Mouse (Mus musculus) midbrain, embryonic 11.5 days (tissue): Measurements from ENCODE around the gene Tpsg1. TPM values are rescaled to one million over a fixed set of nuclear protein-coding genes. Genes with fewer than 3 reads are reported as not detected.

Source experiments
- ATAC-seq: fragments of 200-750 bp; cut with Nextera tagmentation; 2 replicates; pipeline ENCODE4 v1.8.0; 2017; ENCODE audit warnings: moderate TSS enrichment, moderate library complexity; ENCODE audit not compliant: low FRiP score
- DNase-seq: peaks from one replicate; pipeline ENCODE4 v3.0.0; 2015; ENCODE audit warnings: low spot score; ENCODE audit errors: missing footprints
- H3K27ac ChIP-seq: fragments of 300-500 bp; sonication (generic); 2 replicates; pipeline ENCODE4 v1.5.1; 2014; ENCODE audit warnings: low read depth, low read length
- H3K27me3 ChIP-seq: fragments of 300-500 bp; sonication (generic); 2 replicates; pipeline ENCODE4 v1.6.1; 2014; ENCODE audit warnings: mild to moderate bottlenecking, low read length, moderate library complexity, mixed read lengths; ENCODE audit not compliant: control insufficient read depth, insufficient read depth
- H3K36me3 ChIP-seq: fragments of 300-500 bp; sonication (generic); 2 replicates; pipeline ENCODE4 v1.6.1; 2014; ENCODE audit warnings: mild to moderate bottlenecking, low read length, moderate library complexity, mixed read lengths; ENCODE audit not compliant: control insufficient read depth, insufficient read depth
- H3K4me1 ChIP-seq: fragments of 300-500 bp; sonication (generic); 2 replicates; pipeline ENCODE4 v1.6.1; 2014; ENCODE audit warnings: low read length; ENCODE audit not compliant: control insufficient read depth, insufficient read depth
- H3K4me2 ChIP-seq: fragments of 300-500 bp; sonication (generic); 2 replicates; pipeline ENCODE4 v1.6.1; 2014; ENCODE audit warnings: mild to moderate bottlenecking, moderate library complexity
- H3K4me3 ChIP-seq: fragments of 300-500 bp; sonication (generic); 2 replicates; pipeline ENCODE4 v1.5.1; 2014; ENCODE audit warnings: low read depth, low read length
- H3K9ac ChIP-seq: fragments of 300-500 bp; sonication (generic); 2 replicates; pipeline ENCODE4 v1.6.1; 2014; ENCODE audit warnings: low read length
- H3K9me3 ChIP-seq: fragments of 300-500 bp; sonication (generic); 2 replicates; pipeline ENCODE4 v1.6.1; 2016; ENCODE audit warnings: low read length; ENCODE audit not compliant: control insufficient read depth
- WGBS: fragments of 180-500 bp; shearing (Covaris S2); extraction: QIAGEN DNeasy Blood & Tissue Kit; methylation state at CpG from one replicate; pipeline ENCODE4 v1.1.7; 2014; 5-methylcytosine and 5-hydroxymethylcytosine counted together
- polyA plus RNA-seq: library from polyadenylated mRNA; unstranded; fragments of >200 nt; fragmentation: Nextera tagmentation; extraction: Ambion mirVana; gene quantifications from 2 replicates; pipeline ENCODE4 v1.2.1, GENCODE M21; 2014

Gene Tpsg1
- polyA plus RNA-seq, 1 experiment from 2014 or later, result not detected

GRCm38 (mm10) chr17:25402224-25402623 lies 33.2 kb downstream of the Tpsg1 start:
- H3K9me3 ChIP-seq, result no peaks in the 10 kb centered on the region
- WGBS, result 85% methylated on average over 13 of the region's 13 CpGs

DNA sequence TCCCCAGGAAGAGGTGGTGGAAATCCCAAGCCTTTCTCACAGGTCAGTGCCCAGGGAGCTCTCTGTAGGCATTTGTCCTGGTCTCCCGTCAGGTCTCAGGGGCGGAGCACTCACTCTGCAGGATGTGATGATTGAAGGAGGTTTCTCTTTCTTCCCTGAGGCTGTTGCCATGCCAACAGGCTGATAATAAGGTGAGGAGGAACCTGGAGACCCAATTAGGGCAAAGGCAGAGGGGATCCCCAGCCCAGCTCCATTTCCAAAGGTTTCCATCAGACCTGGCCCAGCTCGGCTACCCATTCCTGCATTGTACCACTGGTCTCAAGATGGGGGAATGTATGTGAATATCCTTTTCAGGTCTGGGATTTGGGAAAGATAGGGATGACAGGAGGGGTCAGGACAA lies 35.1 kb downstream of the Tpsg1 start:
- H3K4me3 ChIP-seq, result no peak overlapping the region
- no peaks in the 10 kb centered on the region for H3K36me3 ChIP-seq
- no peak overlapping the region for H3K4me2 ChIP-seq
- H3K4me1 ChIP-seq, result peaks cover 53% of the 10 kb centered on the region
- H3K27me3 ChIP-seq, result no peaks in the 10 kb centered on the region
- peak overlapping the region; percentile 40 for H3K27ac ChIP-seq
- ATAC-seq, result no peak
- H3K9me3 ChIP-seq, result no peaks in the 10 kb centered on the region
- no peak overlapping the region for H3K9ac ChIP-seq
- WGBS, result 29% methylated on average over 3 of the region's 3 CpGs
- no peak for DNase-seq

More at GRCm38 (mm10) chr17:25402224-25402623, 33.2 kb downstream of the Tpsg1 start:
- Histone ChIP-seq H3K9ac (no peak overlapping the region), H3K36me3 (no peaks in the 10 kb centered on the region), H3K27ac (no peak overlapping the region), H3K4me2 (no peak overlapping the region), H3K27me3 (no peaks in the 10 kb centered on the region), H3K4me3 (no peak overlapping the region), H3K4me1 (peaks cover 46% of the 10 kb centered on the region)
- no peak for ATAC-seq
- DNase-seq, result no peak

DNA sequence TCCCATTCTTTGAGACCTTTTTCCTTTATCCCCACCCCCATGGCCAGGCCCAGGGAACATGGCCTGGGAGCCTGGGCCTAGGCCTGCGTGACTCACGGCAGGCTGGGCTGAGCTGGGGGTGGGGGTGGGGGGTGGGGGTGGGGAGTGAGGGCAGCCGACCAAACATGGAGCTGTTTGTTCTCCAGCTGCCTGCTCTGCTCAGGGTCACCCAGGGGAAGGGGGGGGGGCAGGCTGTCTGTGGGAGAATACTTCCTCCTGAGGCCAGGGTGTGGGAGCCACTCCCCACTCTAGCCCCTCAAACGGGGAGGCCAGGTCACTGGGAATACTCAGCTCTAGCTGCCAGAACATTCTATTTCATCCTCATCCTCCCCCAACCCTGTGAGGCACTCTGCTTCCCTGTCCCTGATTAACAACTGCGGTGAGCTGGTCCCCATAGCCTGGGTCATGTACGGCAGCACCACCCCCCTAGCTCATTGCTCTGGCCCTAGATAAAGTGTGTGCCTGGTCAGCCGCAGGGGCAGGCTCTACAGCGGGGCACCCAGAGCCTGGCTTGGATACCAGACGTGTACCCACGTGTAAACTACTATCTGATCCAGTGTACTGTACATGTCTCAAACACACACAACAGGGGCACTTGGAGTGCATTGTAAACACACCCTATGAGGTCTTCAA lies 36.3 kb downstream of the Tpsg1 start:
- H3K27ac ChIP-seq, result peak overlapping the region; percentile 52
- no peaks in the 10 kb centered on the region for H3K36me3 ChIP-seq
- DNase-seq (no peak), ATAC-seq (peak; percentile 70)
- H3K4me1 ChIP-seq, result peaks cover 51% of the 10 kb centered on the region
- H3K4me2 ChIP-seq, result no peak overlapping the region
- H3K27me3 ChIP-seq, result no peaks in the 10 kb centered on the region; the same call in 1 of the 2 replicates
- peak overlapping the region; percentile 14; the same call in 1 of the 2 replicates for H3K9ac ChIP-seq
- no peaks in the 10 kb centered on the region for H3K9me3 ChIP-seq
- WGBS, result 14% methylated on average over 9 of the region's 10 CpGs
- H3K4me3 ChIP-seq, result no peak overlapping the region

GRCm38 (mm10) chr17:25406011-25406441 lies 37.0 kb downstream of the Tpsg1 start:
- peak overlapping the region; percentile 52 for H3K27ac ChIP-seq
- ATAC-seq (peak; percentile 22; the same call in 1 of the 2 replicates), DNase-seq (no peak)
- H3K9ac ChIP-seq, result peak overlapping the region; percentile 14; the same call in 1 of the 2 replicates
- no peaks in the 10 kb centered on the region; the same call in 1 of the 2 replicates for H3K27me3 ChIP-seq
- 16% methylated on average over 6 of the region's 6 CpGs for WGBS
- H3K4me2 ChIP-seq, result no peak overlapping the region
- peaks cover 51% of the 10 kb centered on the region for H3K4me1 ChIP-seq
- no peaks in the 10 kb centered on the region for H3K9me3 ChIP-seq
- H3K4me3 ChIP-seq, result no peak overlapping the region
- H3K36me3 ChIP-seq, result no peaks in the 10 kb centered on the region

GRCm38 (mm10) chr17:25407352-25407751 lies 38.3 kb downstream of the Tpsg1 start:
- Histone ChIP-seq H3K27me3 (no peaks in the 10 kb centered on the region; the same call in 1 of the 2 replicates), H3K9me3 (no peaks in the 10 kb centered on the region), H3K4me2 (no peak overlapping the region), H3K36me3 (no peaks in the 10 kb centered on the region), H3K4me3 (no peak overlapping the region), H3K27ac (no peak overlapping the region; the same call in 1 of the 2 replicates), H3K9ac (0 out of 2 replicates have a peak overlapping the region, but pooled peaks have one; percentile 10), H3K4me1 (peaks cover 40% of the 10 kb centered on the region)
- WGBS, result 62% methylated on average over 4 of the region's 4 CpGs
- DNase-seq, result no peak
- ATAC-seq, result no peak

DNA sequence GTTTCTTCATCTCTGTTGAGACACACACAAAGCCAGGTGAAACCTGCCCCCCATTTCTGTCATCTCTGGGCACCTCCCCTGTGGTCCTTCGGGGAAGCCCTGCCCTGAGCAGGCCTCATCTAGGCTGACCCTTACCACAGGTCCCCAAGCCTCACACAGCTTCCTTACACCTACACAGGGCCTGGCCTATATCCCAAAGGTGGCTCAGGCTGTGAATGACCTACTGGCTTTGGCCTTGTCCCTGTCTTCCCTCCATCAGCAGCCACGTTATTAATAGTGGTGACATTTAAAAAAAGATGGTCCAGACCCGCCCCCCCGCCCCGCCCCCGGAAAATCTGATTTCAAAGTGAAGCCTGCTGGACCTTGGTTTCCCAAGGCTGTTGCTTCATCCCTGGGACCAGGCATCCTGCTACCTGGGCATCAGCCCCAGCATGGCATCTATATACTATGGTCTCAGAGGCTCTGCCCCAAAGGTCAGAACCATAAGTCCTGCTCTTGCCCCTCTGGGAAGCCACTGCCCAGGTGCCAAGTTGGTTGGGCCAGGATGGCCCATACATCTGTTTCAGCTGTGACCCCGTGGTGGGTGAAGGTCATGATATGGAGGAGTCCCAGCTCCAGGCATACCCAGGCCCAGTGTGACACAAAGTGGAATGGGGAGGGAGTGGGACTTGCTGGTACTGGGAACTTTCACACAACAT lies 39.4 kb downstream of the Tpsg1 start:
- Histone ChIP-seq H3K27me3 (no peaks in the 10 kb centered on the region; the same call in 1 of the 2 replicates), H3K4me2 (no peak overlapping the region), H3K36me3 (no peaks in the 10 kb centered on the region), H3K9me3 (no peaks in the 10 kb centered on the region), H3K4me1 (peaks cover 40% of the 10 kb centered on the region), H3K9ac (no peak overlapping the region), H3K4me3 (no peak overlapping the region), H3K27ac (no peak overlapping the region)
- whole genome bisulfite sequencing, result 76% methylated on average over 7 of the region's 7 CpGs
- DNase-seq (no peak), ATAC-seq (no peak)

GRCm38 (mm10) chr17:25409621-25410020 lies 40.5 kb downstream of the Tpsg1 start:
- Histone ChIP-seq H3K9ac (no peak overlapping the region), H3K27ac (no peak overlapping the region), H3K9me3 (no peaks in the 10 kb centered on the region), H3K4me1 (peaks cover 34% of the 10 kb centered on the region), H3K4me3 (no peak overlapping the region), H3K36me3 (no peaks in the 10 kb centered on the region), H3K27me3 (no peaks in the 10 kb centered on the region; the same call in 1 of the 2 replicates), H3K4me2 (no peak overlapping the region)
- DNase-seq (no peak), ATAC-seq (no peak)
- 72% methylated on average over 7 of the region's 7 CpGs for WGBS

DNA sequence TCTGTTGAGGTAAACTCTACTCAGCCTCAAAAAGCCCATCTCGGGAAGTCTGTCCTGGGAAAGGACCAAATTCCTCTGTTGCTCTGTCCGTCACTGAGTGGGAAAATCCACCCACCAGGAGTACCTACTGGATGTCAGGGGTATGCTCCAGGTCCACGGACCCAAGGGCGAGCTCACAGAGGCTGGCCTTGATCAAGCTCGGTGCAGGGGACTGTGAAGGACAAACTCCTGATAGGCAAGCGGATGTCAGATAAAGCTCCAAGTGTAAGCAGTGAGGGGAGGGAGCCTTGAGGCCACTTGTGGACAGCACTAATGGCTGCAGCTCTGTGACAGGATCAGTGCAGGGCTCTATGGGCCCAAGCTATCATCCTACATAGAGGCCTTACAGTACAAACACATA lies 41.1 kb downstream of the Tpsg1 start:
- Histone ChIP-seq H3K27ac (no peak overlapping the region), H3K36me3 (no peaks in the 10 kb centered on the region), H3K4me1 (peaks cover 34% of the 10 kb centered on the region), H3K4me2 (no peak overlapping the region), H3K9me3 (no peaks in the 10 kb centered on the region), H3K4me3 (no peak overlapping the region), H3K27me3 (no peaks in the 10 kb centered on the region; the same call in 1 of the 2 replicates), H3K9ac (no peak overlapping the region)
- WGBS, result 87% methylated on average over 6 of the region's 6 CpGs
- no peak for ATAC-seq
- DNase-seq, result no peak

GRCm38 (mm10) chr17:25410786-25411185 lies 41.7 kb downstream of the Tpsg1 start:
- Histone ChIP-seq H3K9me3 (no peaks in the 10 kb centered on the region), H3K4me1 (peaks cover 34% of the 10 kb centered on the region), H3K27ac (no peak overlapping the region), H3K4me2 (no peak overlapping the region), H3K9ac (no peak overlapping the region), H3K4me3 (no peak overlapping the region), H3K36me3 (no peaks in the 10 kb centered on the region), H3K27me3 (no peaks in the 10 kb centered on the region; the same call in 1 of the 2 replicates)
- DNase-seq (no peak), ATAC-seq (no peak)
- 63% methylated on average over 7 of the region's 7 CpGs for WGBS
